ENCODE assay signal across 21 mouse cellular contexts in genomic region chr8:46022203-46022602, GRCm38 (mm10). TPM values are rescaled to one million over a fixed set of nuclear protein-coding genes. Genes with fewer than 3 reads are reported as not detected.
A peak's percentile ranks its signal among the peaks of the same experiment; 100 is the strongest.
DNase-seq lines count a peak whose midpoint lies in the region; ATAC-seq and TF ChIP-seq lines count a peak whose summit lies in the region.
"Had no signal": no experiment of that assay in that cellular context is flagged by ENCODE, and none has a peak within 500 bp of the region (broad histone marks: within the 10 kb centered on the region; RNA-seq: fewer than 3 reads in every experiment).

No protein-coding gene starts in this region.

- peak overlapping the region; percentile 39; the same call in 1 of the 2 replicates for H3K27ac ChIP-seq in gastrocnemius, adult 2 months
- H3K27ac ChIP-seq: embryonic facial prominence, embryonic 12.5 days; forebrain, embryonic 15.5 days; heart, embryonic 13.5 days; hindbrain, embryonic 15.5 days had no signal

- no peak overlapping the region for H3K4me3 ChIP-seq in gastrocnemius, adult 2 months
- H3K4me3 ChIP-seq: embryonic facial prominence, embryonic 12.5 days; forebrain, embryonic 15.5 days; heart, embryonic 13.5 days; hindbrain, embryonic 15.5 days had no signal

- intact Hi-C loops in gastrocnemius, adult 2 months (cut with DNase I) = no loop called here
- intact Hi-C loops in heart, postnatal 14 days (cut with DNase I) = no loop called here

- no peak for TF ChIP-seq CTCF in gastrocnemius, adult 2 months (IDR thresholded peaks at IDR 0.05)

- ATAC-seq in activated CD4-positive, CD25-positive, alpha-beta regulatory T cell, adult 4 months = no peak
- ATAC-seq: forebrain, embryonic 15.5 days; intestine, embryonic 16.5 days had no signal

- peak; percentile 29 for DNase-seq in gastrocnemius, adult 2 months
- no peak for DNase-seq in gastrocnemius, postnatal 10 days
- DNase-seq in heart, adult 8-10 months (ENCODE audit: low spot score) = peak; percentile 48
- DNase-seq in heart, postnatal 14 days = no peak
- DNase-seq in right cerebral cortex, adult 18-20 months = peak; percentile 35
- no peak for DNase-seq in right cerebral cortex, postnatal 10 days (ENCODE audit: low spot score in 2 of 2)
- peak; percentile 38 for DNase-seq in R1 (ENCODE audit: low read depth, low spot score)
- DNase-seq: adrenal gland, adult 2 months; adrenal gland, postnatal 36 days; cerebellum, adult 11-12 months; cerebellum, adult 9-10 months; cerebellum, postnatal 25 days; gastrocnemius, postnatal 36 days; kidney, adult 2 months had no signal

RNA-seq across cellular contexts. Expression of gene Ankrd37, which starts 16.7 kb away (rescaled TPM):
- 1 to 10 TPM; 1.9 to 6.2 TPM for total RNA-seq in gastrocnemius, adult 2 months (2021)
- 1 to 10 TPM; 1.5 to 2.9 TPM for total RNA-seq in gastrocnemius, postnatal 10 days (2021)
- total RNA-seq in heart, adult 8-10 months (2022) = 10 to 100 TPM in 1 of 4 experiments, 1 to 10 TPM in 3; 4.0 to 10.6 (median 6.6) TPM
- total RNA-seq in heart, postnatal 14 days (2021) = 10 to 100 TPM in 1 of 2 experiments, 1 to 10 TPM in 1; 10.0 to 10.7 TPM
- polyA plus RNA-seq in activated CD4-positive, CD25-positive, alpha-beta regulatory T cell, adult 4 months (2017; shearing (Covaris generic)) = 10 to 100 TPM; 11.8 to 13.0 TPM

RNA-seq across cellular contexts. Expression of gene Lrp2bp, which starts 23.1 kb away (rescaled TPM):
- 1 to 10 TPM; 1.9 to 2.2 TPM for total RNA-seq in gastrocnemius, adult 2 months (2021)
- total RNA-seq in gastrocnemius, postnatal 10 days (2021) = 1 to 10 TPM in 1 of 2 experiments, under 1 TPM in 1; 0.66 to 2.2 TPM
- total RNA-seq in heart, adult 8-10 months (2022) = 1 to 10 TPM in 3 of 4 experiments, under 1 TPM in 1; 0.78 to 2.2 (median 1.0) TPM
- total RNA-seq in heart, postnatal 14 days (2021) = 1 to 10 TPM; 1.3 to 2.3 TPM
- under 1 TPM in 1 of 2 experiments, not detected in 1; 0.62 TPM for polyA plus RNA-seq in activated CD4-positive, CD25-positive, alpha-beta regulatory T cell, adult 4 months (2017; shearing (Covaris generic))
- total RNA-seq: MEL had no signal
- polyA plus RNA-seq: adrenal gland, adult 2 months had no signal

RNA-seq across cellular contexts. Expression of gene Ufsp2, which starts 46.9 kb away (rescaled TPM):
- total RNA-seq in gastrocnemius, adult 2 months (2021) = 10 to 100 TPM; 36.0 to 43.8 TPM
- 10 to 100 TPM; 37.2 to 37.8 TPM for total RNA-seq in gastrocnemius, postnatal 10 days (2021)
- total RNA-seq in heart, adult 8-10 months (2022) = 10 to 100 TPM; 26.5 to 32.9 (median 27.4) TPM
- total RNA-seq in heart, postnatal 14 days (2021) = 10 to 100 TPM; 32.7 to 33.5 TPM
- polyA plus RNA-seq in activated CD4-positive, CD25-positive, alpha-beta regulatory T cell, adult 4 months (2017; shearing (Covaris generic)) = 10 to 100 TPM; 61.5 to 66.8 TPM

RNA-seq across cellular contexts. Expression of gene 1700029J07Rik, which starts 47.2 kb away (rescaled TPM):
- under 1 TPM; 0.28 to 0.59 TPM for total RNA-seq in gastrocnemius, adult 2 months (2021)
- under 1 TPM; 0.68 TPM for total RNA-seq in gastrocnemius, postnatal 10 days (2021)
- 1 to 10 TPM in 1 of 4 experiments, under 1 TPM in 3; 0.35 to 1.1 (median 0.58) TPM for total RNA-seq in heart, adult 8-10 months (2022)
- 1 to 10 TPM in 1 of 2 experiments, under 1 TPM in 1; 0.83 to 1.0 TPM for total RNA-seq in heart, postnatal 14 days (2021)
- 1 to 10 TPM; 1.0 to 1.2 TPM for polyA plus RNA-seq in activated CD4-positive, CD25-positive, alpha-beta regulatory T cell, adult 4 months (2017; shearing (Covaris generic))

Comparison
In these comparisons a context has a peak if more than half of its experiments do, and no peak if none do; other contexts are left out.
1. DNase-seq: peak in gastrocnemius, adult 2 months (single experiment), heart, adult 8-10 months (single experiment), right cerebral cortex, adult 18-20 months (single experiment) and R1 (single experiment); none in gastrocnemius, postnatal 10 days (single experiment), heart, postnatal 14 days (0 of 2) and right cerebral cortex, postnatal 10 days (0 of 2).